Mouse (Mus musculus) spleen, postnatal 4 days (tissue): ENCODE data around the gene Olfr1015.

Experiments
- DNase-seq, 2 experiments: peaks; one replicate each; pipeline ENCODE4 v3.0.0; 2022; ENCODE audit warnings: low spot score in 2 of 2

Gene Olfr1015

GRCm38 (mm10) chr2:85781717-85782116 lies at the start of gene Olfr1015:
TSS of gene Olfr1015 (plus strand) at chr2:85782017.
- DNase-seq: no peak

GRCm38 (mm10) chr2:85753822-85754221 lies 28.0 kb upstream of the Olfr1015 start:
- DNase-seq: no peak

GRCm38 (mm10) chr2:85762666-85763065 lies 19.2 kb upstream of the Olfr1015 start, which contains the start of gene Olfr1012:
TSS of gene Olfr1012 (minus strand) at chr2:85762766.
- DNase-seq: no peak

GRCm38 (mm10) chr2:85766798-85767197 lies 15.0 kb upstream of the Olfr1015 start, which contains the start of gene Olfr1013:
TSS of gene Olfr1013 (plus strand) at chr2:85767098.
- DNase-seq: no peak

GRCm38 (mm10) chr2:85772413-85772812 lies 9.4 kb upstream of the Olfr1015 start, which contains the start of gene Olfr1014:
TSS of gene Olfr1014 (plus strand) at chr2:85772713.
- DNase-seq: no peak

GRCm38 (mm10) chr2:85792331-85792730 lies 10.5 kb downstream of the Olfr1015 start:
- no peak for DNase-seq

GRCm38 (mm10) chr2:85802444-85802843 lies 20.6 kb downstream of the Olfr1015 start, which contains the start of gene Olfr1016:
TSS of gene Olfr1016 (minus strand) at chr2:85802544.
- no peak for DNase-seq

- DNase-seq: no peak
Measured at GRCm38 (mm10) chr2:85804501-85804900, 22.7 kb downstream of the Olfr1015 start.

GRCm38 (mm10) chr2:85818179-85818578 lies 36.4 kb downstream of the Olfr1015 start, which contains the start of gene Olfr1018:
TSS of gene Olfr1018 (plus strand) at chr2:85818479.
- no peak for DNase-seq
